Mouse (Mus musculus): ENCODE results near the gene Dhrs2. TPM values are rescaled to one million over a fixed set of nuclear protein-coding genes. Genes with fewer than 3 reads are reported as not detected.

The Dhrs2 gene
- total RNA-seq, 1 experiment from 2014 or later, result not detected

- no peak for ATAC-seq (replicated peaks; ENCODE audit: insufficient number of reproducible peaks, low FRiP score, low TSS enrichment, poor library complexity, severe bottlenecking)
Measured at GRCm38 (mm10) chr14:55236685-55237084, 14.9 kb downstream of the Dhrs2 start.

- ATAC-seq (replicated peaks; ENCODE audit: insufficient number of reproducible peaks, low FRiP score, low TSS enrichment, poor library complexity, severe bottlenecking), result no peak
Measured at GRCm38 (mm10) chr14:55242664-55243063, 20.9 kb downstream of the Dhrs2 start.

- ATAC-seq (replicated peaks; ENCODE audit: insufficient number of reproducible peaks, low FRiP score, low TSS enrichment, poor library complexity, severe bottlenecking), result no peak
Measured at GRCm38 (mm10) chr14:55247181-55247580, 25.4 kb downstream of the Dhrs2 start.

- no peak for ATAC-seq (replicated peaks; ENCODE audit: insufficient number of reproducible peaks, low FRiP score, low TSS enrichment, poor library complexity, severe bottlenecking)
Measured at GRCm38 (mm10) chr14:55248284-55248683, 26.5 kb downstream of the Dhrs2 start.

- ATAC-seq (replicated peaks; ENCODE audit: insufficient number of reproducible peaks, low FRiP score, low TSS enrichment, poor library complexity, severe bottlenecking), result no peak
Measured at GRCm38 (mm10) chr14:55253580-55253979, 31.8 kb downstream of the Dhrs2 start.

- ATAC-seq (replicated peaks; ENCODE audit: insufficient number of reproducible peaks, low FRiP score, low TSS enrichment, poor library complexity, severe bottlenecking), result no peak
Measured at GRCm38 (mm10) chr14:55255443-55255842, 33.6 kb downstream of the Dhrs2 start.

GRCm38 (mm10) chr14:55271158-55271557, 49.4 kb downstream of the Dhrs2 start:
- no peak for ATAC-seq (replicated peaks; ENCODE audit: insufficient number of reproducible peaks, low FRiP score, low TSS enrichment, poor library complexity, severe bottlenecking)

GRCm38 (mm10) chr14:55273023-55273422, 51.2 kb downstream of the Dhrs2 start:
- ATAC-seq (replicated peaks; ENCODE audit: insufficient number of reproducible peaks, low FRiP score, low TSS enrichment, poor library complexity, severe bottlenecking), result no peak

- ATAC-seq (replicated peaks; ENCODE audit: insufficient number of reproducible peaks, low FRiP score, low TSS enrichment, poor library complexity, severe bottlenecking), result no peak
Measured at GRCm38 (mm10) chr14:55274810-55275209, 53.0 kb downstream of the Dhrs2 start.

GRCm38 (mm10) chr14:55279322-55280069, 57.7 kb downstream of the Dhrs2 start:
- no peak for ATAC-seq (replicated peaks; ENCODE audit: insufficient number of reproducible peaks, low FRiP score, low TSS enrichment, poor library complexity, severe bottlenecking)

Other genes with a start within 250 kb of the Dhrs2 start
- not detected in 3 replicates for gene Gm17428, start 245.1 kb upstream of the Dhrs2 start, total RNA-seq (2017)
- gene Myh7, start 227.4 kb upstream of the Dhrs2 start, total RNA-seq (2017), result not detected in 3 replicates
- 73.4 to 121 TPM (median 99.8 TPM) in 3 replicates for gene Ngdn, start 206.6 kb upstream of the Dhrs2 start, total RNA-seq (2017)
- gene Zfhx2, start 129.7 kb upstream of the Dhrs2 start, total RNA-seq (2017), result 2.0 to 7.8 TPM (median 2.4 TPM) in 3 replicates
- 6.1 to 9.5 TPM (median 8.9 TPM) in 3 replicates for gene Thtpa, start 127.2 kb upstream of the Dhrs2 start, total RNA-seq (2017)
- gene Ap1g2, start 115.4 kb upstream of the Dhrs2 start, total RNA-seq (2017), result 26.9 to 61.0 TPM (median 34.8 TPM) in 3 replicates
- not detected in 3 replicates for gene Jph4, start 105.1 kb upstream of the Dhrs2 start, total RNA-seq (2017)

All from monocyte, adult 5-6 weeks (primary cell).